Mouse (Mus musculus): ENCODE results near the gene Cd70. TPM values are rescaled to one million over a fixed set of nuclear protein-coding genes. Genes with fewer than 3 reads are reported as not detected.

Gene Cd70
- polyA plus RNA-seq, 1 experiment from 2014 or later, result not detected

DNA sequence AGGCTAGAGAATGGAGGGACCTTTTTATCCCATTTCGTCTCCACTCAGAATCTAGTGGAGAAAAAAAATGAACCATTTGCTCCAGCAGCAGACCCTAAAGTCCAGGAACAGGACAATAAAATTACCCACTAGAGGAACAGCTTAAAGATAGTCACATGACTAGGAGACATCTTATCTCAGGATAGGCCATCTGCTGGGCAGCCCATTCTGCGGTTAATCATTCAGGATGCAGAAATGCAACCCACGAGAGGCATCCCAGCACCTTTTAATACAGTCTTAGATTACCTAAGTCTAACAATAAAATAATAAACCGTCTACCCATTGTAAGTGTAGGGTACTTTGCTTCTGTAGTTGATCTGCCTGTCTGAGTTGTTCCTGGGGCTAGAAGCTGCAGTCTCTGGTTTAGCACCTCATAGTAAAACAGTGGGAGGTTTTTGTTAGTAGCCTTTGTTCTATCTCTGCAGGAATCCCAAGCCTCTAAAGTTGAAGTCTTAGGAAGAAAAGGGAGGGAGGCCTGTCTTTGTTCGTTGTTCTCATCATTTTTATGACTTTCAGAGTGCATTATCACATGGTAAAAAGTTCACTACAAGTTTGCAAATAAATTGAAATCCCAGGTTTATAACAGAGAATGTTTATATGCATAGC, 21.2 kb upstream of the Cd70 start:
- Histone ChIP-seq H3K36me3 (replicated peaks; ENCODE audit: insufficient read depth, low read length) (no peaks in the 10 kb centered on the region), H3K27me3 (ENCODE audit: insufficient read depth, low read length) (no peaks in the 10 kb centered on the region), H3K4me1 (ENCODE audit: insufficient read depth) (no peaks in the 10 kb centered on the region), H3K9me3 (ENCODE audit: low read length) (no peaks in the 10 kb centered on the region), H3K4me2 (ENCODE audit: low read depth, low read length) (no peak overlapping the region), H3K4me3 (ENCODE audit: low read depth, low read length) (no peak overlapping the region), H3K9ac (replicated peaks) (no peak overlapping the region), H3K27ac (ENCODE audit: low read depth) (no peak overlapping the region)
- no peak for ATAC-seq
- no peak for DNase-seq
- TF ChIP-seq EP300 (IDR thresholded peaks at IDR 0.05; ENCODE audit: low read depth) (no peak), CTCF (IDR thresholded peaks at IDR 0.05; ENCODE audit: low read depth) (no peak)
- WGBS (ENCODE audit: insufficient replicate concordance), result 42% methylated on average over 5 of the region's 5 CpGs

- Histone ChIP-seq H3K36me3 (replicated peaks; ENCODE audit: insufficient read depth, low read length) (no peaks in the 10 kb centered on the region), H3K4me2 (ENCODE audit: low read depth, low read length) (no peak overlapping the region), H3K9ac (replicated peaks) (no peak overlapping the region), H3K27me3 (ENCODE audit: insufficient read depth, low read length) (no peaks in the 10 kb centered on the region), H3K9me3 (ENCODE audit: low read length) (no peaks in the 10 kb centered on the region), H3K4me1 (ENCODE audit: insufficient read depth) (no peaks in the 10 kb centered on the region), H3K27ac (ENCODE audit: low read depth) (no peak overlapping the region), H3K4me3 (ENCODE audit: low read depth, low read length) (no peak overlapping the region)
- TF ChIP-seq CTCF (IDR thresholded peaks at IDR 0.05; ENCODE audit: low read depth) (peak; percentile 93), EP300 (IDR thresholded peaks at IDR 0.05; ENCODE audit: low read depth) (no peak)
- peak; percentile 65 for ATAC-seq
- DNase-seq, result peak; percentile 90
- 18% methylated on average over 10 of the region's 11 CpGs for WGBS (ENCODE audit: insufficient replicate concordance)
Measured at GRCm38 (mm10) chr17:57166800-57167791, 17.5 kb upstream of the Cd70 start.

- no peak overlapping the region for H3K4me3 ChIP-seq (ENCODE audit: low read depth, low read length)
- H3K4me2 ChIP-seq (ENCODE audit: low read depth, low read length), result no peak overlapping the region
- TF ChIP-seq CTCF (IDR thresholded peaks at IDR 0.05; ENCODE audit: low read depth) (no peak), EP300 (IDR thresholded peaks at IDR 0.05; ENCODE audit: low read depth) (no peak)
- WGBS (ENCODE audit: insufficient replicate concordance), result 74% methylated on average over 4 of the region's 4 CpGs
- 0 out of 2 replicates have a peak, but pooled peaks cover 5% of the 10 kb centered on the region for H3K9me3 ChIP-seq (ENCODE audit: low read length)
- H3K36me3 ChIP-seq (replicated peaks; ENCODE audit: insufficient read depth, low read length), result no peaks in the 10 kb centered on the region
- H3K27ac ChIP-seq (ENCODE audit: low read depth), result no peak overlapping the region
- ATAC-seq (no peak), DNase-seq (no peak)
- H3K4me1 ChIP-seq (ENCODE audit: insufficient read depth), result no peaks in the 10 kb centered on the region
- peaks cover 23% of the 10 kb centered on the region for H3K27me3 ChIP-seq (ENCODE audit: insufficient read depth, low read length)
- no peak overlapping the region for H3K9ac ChIP-seq (replicated peaks)
Measured at GRCm38 (mm10) chr17:57153787-57154186, 4.2 kb upstream of the Cd70 start.

- WGBS (ENCODE audit: insufficient replicate concordance), result 72% methylated on average over 6 of the region's 6 CpGs
- ATAC-seq (no peak), DNase-seq (no peak)
- Histone ChIP-seq H3K4me1 (ENCODE audit: insufficient read depth) (no peaks in the 10 kb centered on the region), H3K9me3 (ENCODE audit: low read length) (0 out of 2 replicates have a peak, but pooled peaks cover 5% of the 10 kb centered on the region), H3K4me2 (ENCODE audit: low read depth, low read length) (no peak overlapping the region), H3K27me3 (ENCODE audit: insufficient read depth, low read length) (peaks cover 31% of the 10 kb centered on the region), H3K4me3 (ENCODE audit: low read depth, low read length) (no peak overlapping the region), H3K9ac (replicated peaks) (no peak overlapping the region), H3K27ac (ENCODE audit: low read depth) (no peak overlapping the region), H3K36me3 (replicated peaks; ENCODE audit: insufficient read depth, low read length) (no peaks in the 10 kb centered on the region)
- TF ChIP-seq CTCF (IDR thresholded peaks at IDR 0.05; ENCODE audit: low read depth) (no peak), EP300 (IDR thresholded peaks at IDR 0.05; ENCODE audit: low read depth) (no peak)
Measured at GRCm38 (mm10) chr17:57153006-57153405, 3.4 kb upstream of the Cd70 start.

DNA sequence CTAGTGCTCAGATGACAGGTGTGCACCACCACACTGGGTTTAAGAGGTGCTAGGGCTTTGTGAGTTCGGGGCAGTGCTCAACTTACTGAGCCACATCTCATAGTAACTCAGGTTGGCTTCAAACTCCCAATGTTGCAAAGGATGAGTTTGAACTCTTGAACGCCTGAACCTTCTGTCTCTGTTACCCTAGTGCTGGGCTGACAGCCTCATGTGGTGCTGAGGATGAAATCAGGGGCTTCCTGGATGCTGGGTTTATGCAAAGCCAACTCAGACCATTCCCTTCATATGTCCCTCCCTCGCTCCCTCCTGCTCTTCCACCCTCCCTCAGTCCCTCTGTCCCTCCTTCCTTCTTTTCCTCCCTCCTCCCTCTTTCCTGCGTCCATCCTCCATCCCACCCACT, 1.2 kb downstream of the Cd70 start:
- H3K36me3 ChIP-seq (replicated peaks; ENCODE audit: insufficient read depth, low read length), result no peaks in the 10 kb centered on the region
- ATAC-seq (no peak), DNase-seq (no peak)
- TF ChIP-seq CTCF (IDR thresholded peaks at IDR 0.05; ENCODE audit: low read depth) (no peak), EP300 (IDR thresholded peaks at IDR 0.05; ENCODE audit: low read depth) (no peak)
- no peak overlapping the region for H3K9ac ChIP-seq (replicated peaks)
- 0 out of 2 replicates have a peak, but pooled peaks cover 5% of the 10 kb centered on the region for H3K9me3 ChIP-seq (ENCODE audit: low read length)
- H3K4me2 ChIP-seq (ENCODE audit: low read depth, low read length), result no peak overlapping the region
- H3K27ac ChIP-seq (ENCODE audit: low read depth), result no peak overlapping the region
- no peak overlapping the region for H3K4me3 ChIP-seq (ENCODE audit: low read depth, low read length)
- H3K4me1 ChIP-seq (ENCODE audit: insufficient read depth), result no peaks in the 10 kb centered on the region
- H3K27me3 ChIP-seq (ENCODE audit: insufficient read depth, low read length), result peaks cover 48% of the 10 kb centered on the region
- 69% methylated on average over 4 of the region's 4 CpGs for WGBS (ENCODE audit: insufficient replicate concordance)

DNA sequence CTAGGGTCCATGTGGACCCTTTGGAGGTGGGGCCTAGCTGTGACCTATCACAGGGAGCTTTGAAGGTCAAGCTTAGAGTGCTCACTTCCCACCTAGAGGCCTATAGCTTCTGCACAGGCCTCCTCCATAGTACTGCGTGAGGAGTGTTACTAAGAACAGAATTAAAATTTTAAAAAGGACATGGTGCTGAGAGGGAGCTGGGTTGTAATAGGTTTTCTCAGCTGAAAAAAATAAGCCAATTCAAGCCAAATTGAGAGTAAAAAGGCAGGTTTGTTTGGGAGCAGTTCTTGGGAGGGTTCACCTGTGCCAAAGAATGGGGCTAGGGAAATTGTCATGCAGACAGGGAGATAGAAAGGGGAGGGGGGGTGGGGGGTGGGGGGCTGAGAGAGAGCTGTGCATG, 4.5 kb downstream of the Cd70 start:
- no peak overlapping the region for H3K4me3 ChIP-seq (ENCODE audit: low read depth, low read length)
- ATAC-seq, result no peak
- no peak overlapping the region for H3K27ac ChIP-seq (ENCODE audit: low read depth)
- H3K9ac ChIP-seq (replicated peaks), result no peak overlapping the region
- no peaks in the 10 kb centered on the region for H3K4me1 ChIP-seq (ENCODE audit: insufficient read depth)
- no peak for TF ChIP-seq EP300 (IDR thresholded peaks at IDR 0.05; ENCODE audit: low read depth)
- H3K9me3 ChIP-seq (ENCODE audit: low read length), result no peaks in the 10 kb centered on the region
- DNase-seq, result no peak
- no peak overlapping the region for H3K4me2 ChIP-seq (ENCODE audit: low read depth, low read length)
- no peaks in the 10 kb centered on the region for H3K36me3 ChIP-seq (replicated peaks; ENCODE audit: insufficient read depth, low read length)
- 86% methylated on average over 1 of the region's 1 CpGs for WGBS (ENCODE audit: insufficient replicate concordance)
- peaks cover 38% of the 10 kb centered on the region for H3K27me3 ChIP-seq (ENCODE audit: insufficient read depth, low read length)
